Mouse (Mus musculus): ENCODE data around the gene Myadm. TPM values are rescaled to one million over a fixed set of nuclear protein-coding genes. Genes with fewer than 3 reads are reported as not detected.

Gene Myadm
- polyA plus RNA-seq, 1 experiment from 2014 or later, result 75.3 TPM

GRCm38 (mm10) chr7:3308646-3309045 lies 19.8 kb downstream of the Myadm start:
- H3K9ac ChIP-seq (ENCODE audit: low read depth, low read length), result no peak overlapping the region
- H3K9me3 ChIP-seq (ENCODE audit: control insufficient read depth), result no peaks in the 10 kb centered on the region
- peaks cover 28% of the 10 kb centered on the region for H3K27me3 ChIP-seq (replicated peaks; ENCODE audit: control insufficient read depth, insufficient read depth, low read length)
- H3K4me3 ChIP-seq (ENCODE audit: low read depth, low read length), result no peak overlapping the region
- no peaks in the 10 kb centered on the region for H3K36me3 ChIP-seq (ENCODE audit: control insufficient read depth, insufficient read depth)
- no peak for ATAC-seq
- WGBS, result 39% methylated on average over 4 of the region's 4 CpGs
- H3K4me1 ChIP-seq (replicated peaks; ENCODE audit: control insufficient read depth, insufficient read depth, low read length), result no peaks in the 10 kb centered on the region
- TF ChIP-seq CTCF (IDR thresholded peaks at IDR 0.05; ENCODE audit: low read depth), result no peak
- H3K4me2 ChIP-seq (replicated peaks; ENCODE audit: low read depth), result no peak overlapping the region
- H3K27ac ChIP-seq (ENCODE audit: low read depth, low read length), result no peak overlapping the region

GRCm38 (mm10) chr7:3310233-3310632 lies 21.4 kb downstream of the Myadm start:
- Histone ChIP-seq H3K4me2 (replicated peaks; ENCODE audit: low read depth) (no peak overlapping the region), H3K4me1 (replicated peaks; ENCODE audit: control insufficient read depth, insufficient read depth, low read length) (no peaks in the 10 kb centered on the region), H3K27ac (ENCODE audit: low read depth, low read length) (no peak overlapping the region), H3K9me3 (ENCODE audit: control insufficient read depth) (no peaks in the 10 kb centered on the region), H3K9ac (ENCODE audit: low read depth, low read length) (no peak overlapping the region), H3K36me3 (ENCODE audit: control insufficient read depth, insufficient read depth) (no peaks in the 10 kb centered on the region), H3K4me3 (ENCODE audit: low read depth, low read length) (no peak overlapping the region), H3K27me3 (replicated peaks; ENCODE audit: control insufficient read depth, insufficient read depth, low read length) (peaks cover 13% of the 10 kb centered on the region; the same call in 1 of the 2 replicates)
- no peak for ATAC-seq
- 97% methylated on average over 7 of the region's 7 CpGs for WGBS
- TF ChIP-seq CTCF (IDR thresholded peaks at IDR 0.05; ENCODE audit: low read depth), result no peak

GRCm38 (mm10) chr7:3313571-3313970 lies 24.7 kb downstream of the Myadm start:
- WGBS, result 77% methylated on average over 8 of the region's 8 CpGs
- no peaks in the 10 kb centered on the region for H3K36me3 ChIP-seq (ENCODE audit: control insufficient read depth, insufficient read depth)
- ATAC-seq, result no peak

DNA sequence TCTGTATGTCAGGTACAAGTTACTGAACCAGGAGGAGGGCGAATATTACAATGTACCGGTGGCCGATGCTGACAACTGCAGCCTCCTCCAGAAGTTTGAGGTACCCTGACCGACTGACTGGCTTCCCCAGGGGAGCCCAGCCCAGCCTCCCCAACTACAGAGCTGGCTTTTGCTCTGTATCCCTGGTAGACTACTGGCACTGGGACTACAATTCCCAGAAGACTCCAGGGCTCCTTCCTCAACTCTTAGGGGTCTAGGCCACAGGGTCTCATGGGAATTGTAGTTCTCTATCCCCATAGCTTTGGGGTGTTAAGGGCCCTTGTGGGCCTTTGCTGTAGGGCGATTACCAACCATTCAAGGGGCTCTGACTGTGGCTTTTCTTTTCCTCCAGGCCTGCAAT lies 25.2 kb downstream of the Myadm start:
- TF ChIP-seq CTCF (IDR thresholded peaks at IDR 0.05; ENCODE audit: low read depth), result no peak
- no peak overlapping the region for H3K9ac ChIP-seq (ENCODE audit: low read depth, low read length)
- H3K4me3 ChIP-seq (ENCODE audit: low read depth, low read length), result no peak overlapping the region
- H3K9me3 ChIP-seq (ENCODE audit: control insufficient read depth), result no peaks in the 10 kb centered on the region
- H3K36me3 ChIP-seq (ENCODE audit: control insufficient read depth, insufficient read depth), result no peaks in the 10 kb centered on the region
- no peak for ATAC-seq
- 67% methylated on average over 5 of the region's 5 CpGs for WGBS
- H3K4me1 ChIP-seq (replicated peaks; ENCODE audit: control insufficient read depth, insufficient read depth, low read length), result no peaks in the 10 kb centered on the region
- no peak overlapping the region for H3K27ac ChIP-seq (ENCODE audit: low read depth, low read length)
- no peaks in the 10 kb centered on the region for H3K27me3 ChIP-seq (replicated peaks; ENCODE audit: control insufficient read depth, insufficient read depth, low read length)
- H3K4me2 ChIP-seq (replicated peaks; ENCODE audit: low read depth), result no peak overlapping the region

More at GRCm38 (mm10) chr7:3313571-3313970, 24.7 kb downstream of the Myadm start:
- H3K4me2 ChIP-seq (replicated peaks; ENCODE audit: low read depth), result no peak overlapping the region
- no peak overlapping the region for H3K4me3 ChIP-seq (ENCODE audit: low read depth, low read length)
- no peak for TF ChIP-seq CTCF (IDR thresholded peaks at IDR 0.05; ENCODE audit: low read depth)
- H3K27me3 ChIP-seq (replicated peaks; ENCODE audit: control insufficient read depth, insufficient read depth, low read length), result 0 out of 2 replicates have a peak, but pooled peaks cover 3% of the 10 kb centered on the region
- no peaks in the 10 kb centered on the region for H3K9me3 ChIP-seq (ENCODE audit: control insufficient read depth)
- H3K9ac ChIP-seq (ENCODE audit: low read depth, low read length), result no peak overlapping the region
- no peaks in the 10 kb centered on the region for H3K4me1 ChIP-seq (replicated peaks; ENCODE audit: control insufficient read depth, insufficient read depth, low read length)
- no peak overlapping the region for H3K27ac ChIP-seq (ENCODE audit: low read depth, low read length)

DNA sequence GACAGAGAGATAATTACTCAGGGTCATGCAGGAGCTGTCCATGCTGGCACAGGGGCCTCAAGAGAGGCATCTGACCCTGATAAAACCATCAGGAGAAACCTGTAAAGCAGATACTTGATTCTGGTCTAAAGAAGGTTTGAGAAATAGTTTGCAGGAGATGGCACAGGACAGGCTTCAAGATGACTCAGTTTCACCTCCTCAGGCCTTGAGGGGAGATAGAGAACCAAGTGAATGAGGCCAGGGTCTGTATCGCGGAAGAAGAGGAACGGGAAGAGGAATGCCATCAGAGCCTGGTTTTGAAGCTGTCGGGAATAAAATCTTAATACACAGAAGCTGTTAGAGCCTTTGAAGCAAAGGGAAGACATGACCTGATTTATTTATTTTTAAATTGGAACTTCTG lies 28.8 kb downstream of the Myadm start:
- Histone ChIP-seq H3K9me3 (ENCODE audit: control insufficient read depth) (no peaks in the 10 kb centered on the region), H3K4me2 (replicated peaks; ENCODE audit: low read depth) (no peak overlapping the region), H3K27ac (ENCODE audit: low read depth, low read length) (no peak overlapping the region), H3K27me3 (replicated peaks; ENCODE audit: control insufficient read depth, insufficient read depth, low read length) (no peaks in the 10 kb centered on the region), H3K36me3 (ENCODE audit: control insufficient read depth, insufficient read depth) (no peaks in the 10 kb centered on the region), H3K4me1 (replicated peaks; ENCODE audit: control insufficient read depth, insufficient read depth, low read length) (no peaks in the 10 kb centered on the region), H3K4me3 (ENCODE audit: low read depth, low read length) (no peak overlapping the region), H3K9ac (ENCODE audit: low read depth, low read length) (no peak overlapping the region)
- WGBS, result 43% methylated on average over 4 of the region's 4 CpGs
- no peak for ATAC-seq
- no peak for TF ChIP-seq CTCF (IDR thresholded peaks at IDR 0.05; ENCODE audit: low read depth)

DNA sequence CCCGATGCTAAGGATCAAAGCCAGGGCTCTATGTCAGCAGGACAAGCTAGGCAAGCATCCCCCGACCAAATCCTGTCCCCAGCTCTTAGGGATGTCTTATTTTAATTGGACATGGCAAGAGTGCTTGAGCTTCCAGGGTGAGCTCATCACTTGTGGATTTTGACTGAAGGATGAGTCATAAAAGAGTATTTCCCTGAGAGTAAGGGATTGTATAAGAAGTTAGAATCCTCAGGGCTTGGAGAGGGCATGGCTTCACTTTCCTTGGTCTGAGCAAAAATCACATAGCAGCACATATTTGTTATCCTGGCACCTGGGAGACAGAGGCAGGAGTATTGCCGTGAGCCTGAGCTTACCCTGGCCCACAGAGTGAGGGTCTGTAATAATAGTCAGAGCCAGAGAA lies 32.0 kb downstream of the Myadm start:
- 67% methylated on average over 3 of the region's 3 CpGs for WGBS
- TF ChIP-seq CTCF (IDR thresholded peaks at IDR 0.05; ENCODE audit: low read depth), result no peak
- Histone ChIP-seq H3K9me3 (ENCODE audit: control insufficient read depth) (no peaks in the 10 kb centered on the region), H3K27ac (ENCODE audit: low read depth, low read length) (no peak overlapping the region), H3K4me1 (replicated peaks; ENCODE audit: control insufficient read depth, insufficient read depth, low read length) (no peaks in the 10 kb centered on the region), H3K9ac (ENCODE audit: low read depth, low read length) (no peak overlapping the region), H3K4me2 (replicated peaks; ENCODE audit: low read depth) (no peak overlapping the region), H3K36me3 (ENCODE audit: control insufficient read depth, insufficient read depth) (no peaks in the 10 kb centered on the region), H3K4me3 (ENCODE audit: low read depth, low read length) (no peak overlapping the region), H3K27me3 (replicated peaks; ENCODE audit: control insufficient read depth, insufficient read depth, low read length) (no peaks in the 10 kb centered on the region)
- ATAC-seq, result no peak

GRCm38 (mm10) chr7:3323826-3324225 lies 34.9 kb downstream of the Myadm start:
- no peak for ATAC-seq
- Histone ChIP-seq H3K9ac (ENCODE audit: low read depth, low read length) (no peak overlapping the region), H3K4me1 (replicated peaks; ENCODE audit: control insufficient read depth, insufficient read depth, low read length) (no peaks in the 10 kb centered on the region), H3K36me3 (ENCODE audit: control insufficient read depth, insufficient read depth) (no peaks in the 10 kb centered on the region), H3K4me2 (replicated peaks; ENCODE audit: low read depth) (no peak overlapping the region), H3K4me3 (ENCODE audit: low read depth, low read length) (no peak overlapping the region), H3K9me3 (ENCODE audit: control insufficient read depth) (no peaks in the 10 kb centered on the region), H3K27me3 (replicated peaks; ENCODE audit: control insufficient read depth, insufficient read depth, low read length) (no peaks in the 10 kb centered on the region), H3K27ac (ENCODE audit: low read depth, low read length) (no peak overlapping the region)
- WGBS, result 95% methylated on average over 1 of the region's 1 CpGs
- no peak for TF ChIP-seq CTCF (IDR thresholded peaks at IDR 0.05; ENCODE audit: low read depth)
